Mouse (Mus musculus): ENCODE data around the gene Cd83. TPM values are rescaled to one million over a fixed set of nuclear protein-coding genes. Genes with fewer than 3 reads are reported as not detected.

Gene Cd83
- polyA plus RNA-seq, 1 experiment from 2014 or later: 6.0 TPM

DNA sequence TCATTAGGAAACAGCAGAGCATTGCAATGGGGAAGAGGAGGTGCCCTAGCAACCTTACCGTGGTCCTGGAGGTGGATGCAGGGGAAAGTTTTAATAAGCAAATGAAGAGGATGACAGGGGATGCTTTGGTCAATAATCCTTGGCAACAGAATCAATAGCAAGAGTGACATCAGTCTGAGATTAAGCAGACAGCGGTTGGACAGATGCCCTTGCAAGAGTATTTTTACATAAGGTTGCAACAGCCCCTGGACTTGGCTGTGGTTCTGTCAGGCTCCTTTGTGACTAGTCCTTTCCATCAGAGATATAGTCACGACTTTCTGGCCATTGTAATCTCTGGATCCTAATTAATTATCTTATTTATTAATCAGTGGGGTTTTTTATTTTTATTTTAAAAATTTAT is 32.9 kb downstream of the Cd83 start:
- Histone ChIP-seq H3K27ac (ENCODE audit: low read depth, low read length) (no peak overlapping the region), H3K9ac (ENCODE audit: low read length) (no peak overlapping the region), H3K4me3 (ENCODE audit: low read depth, low read length) (no peak overlapping the region), H3K27me3 (ENCODE audit: control insufficient read depth, insufficient read depth, low read length) (no peaks in the 10 kb centered on the region), H3K9me3 (ENCODE audit: control insufficient read depth, low read length) (peaks cover 4% of the 10 kb centered on the region; the same call in 1 of the 2 replicates), H3K4me1 (ENCODE audit: control insufficient read depth, insufficient read depth, low read length) (no peaks in the 10 kb centered on the region), H3K4me2 (no peak overlapping the region), H3K36me3 (ENCODE audit: control insufficient read depth, insufficient read depth, low read length) (no peaks in the 10 kb centered on the region)
- DNase-seq (ENCODE audit: low spot score, missing footprints) (peak; percentile 61), ATAC-seq (ENCODE audit: low FRiP score) (no peak)
- 72% methylated on average over 3 of the region's 3 CpGs for WGBS

DNA sequence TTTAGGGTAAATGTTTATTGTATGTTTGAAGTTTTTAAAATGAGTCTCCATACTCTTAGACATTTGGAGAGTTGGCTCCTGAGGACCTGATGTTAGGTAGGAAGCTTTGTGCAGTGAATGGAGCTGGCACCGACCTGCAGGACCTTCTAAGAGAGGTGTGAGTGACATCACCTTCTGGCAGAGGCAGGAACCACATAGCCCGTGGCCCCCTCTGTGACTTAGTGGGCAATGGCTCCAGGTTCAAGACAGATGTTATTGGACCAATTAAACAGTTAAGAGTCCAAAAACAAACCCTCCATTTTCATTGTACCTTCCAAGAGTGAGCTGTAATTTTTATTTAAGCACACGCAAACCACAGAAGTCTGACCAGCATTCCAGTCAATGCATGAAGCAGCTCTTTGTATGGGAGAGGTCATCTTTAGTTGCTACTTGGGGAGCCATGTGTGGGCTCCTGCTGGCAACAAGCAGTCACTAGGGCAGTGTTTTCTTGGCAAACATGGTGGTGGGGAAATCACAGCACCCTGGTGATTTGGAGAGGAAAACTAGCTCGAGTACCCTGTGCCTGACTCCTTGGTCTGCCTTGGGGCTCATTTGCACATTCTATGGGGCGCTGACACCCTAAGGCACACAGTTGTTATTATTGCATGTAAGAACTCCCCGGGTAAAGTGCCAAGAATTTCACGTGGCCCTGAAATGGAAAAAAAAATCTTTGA is 33.9 kb downstream of the Cd83 start:
- no peak overlapping the region for H3K4me2 ChIP-seq
- no peak overlapping the region for H3K4me3 ChIP-seq (ENCODE audit: low read depth, low read length)
- DNase-seq (ENCODE audit: low spot score, missing footprints) (peak; percentile 81), ATAC-seq (ENCODE audit: low FRiP score) (no peak)
- H3K4me1 ChIP-seq (ENCODE audit: control insufficient read depth, insufficient read depth, low read length): no peaks in the 10 kb centered on the region
- no peak overlapping the region for H3K9ac ChIP-seq (ENCODE audit: low read length)
- no peak overlapping the region for H3K27ac ChIP-seq (ENCODE audit: low read depth, low read length)
- 81% methylated on average over 7 of the region's 7 CpGs for WGBS
- H3K27me3 ChIP-seq (ENCODE audit: control insufficient read depth, insufficient read depth, low read length): no peaks in the 10 kb centered on the region
- H3K36me3 ChIP-seq (ENCODE audit: control insufficient read depth, insufficient read depth, low read length): no peaks in the 10 kb centered on the region
- H3K9me3 ChIP-seq (ENCODE audit: control insufficient read depth, low read length): peaks cover 4% of the 10 kb centered on the region; the same call in 1 of the 2 replicates

DNA sequence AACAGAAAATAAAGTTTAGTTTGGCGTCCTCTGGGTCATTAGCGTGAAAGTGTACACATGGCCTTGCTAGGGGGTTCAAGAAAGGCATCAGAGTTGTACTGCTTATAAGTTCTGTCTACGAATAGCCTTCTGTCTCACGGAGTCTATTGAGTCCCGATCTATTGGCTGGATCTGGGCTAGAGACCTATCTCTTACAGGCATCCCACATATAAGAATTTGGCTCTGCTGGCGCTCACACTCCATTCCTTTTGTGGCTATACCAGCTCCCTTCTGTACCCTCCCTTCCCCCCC is 34.4 kb downstream of the Cd83 start:
- Histone ChIP-seq H3K9ac (ENCODE audit: low read length) (no peak overlapping the region), H3K4me2 (no peak overlapping the region), H3K4me1 (ENCODE audit: control insufficient read depth, insufficient read depth, low read length) (no peaks in the 10 kb centered on the region), H3K27ac (ENCODE audit: low read depth, low read length) (no peak overlapping the region), H3K36me3 (ENCODE audit: control insufficient read depth, insufficient read depth, low read length) (no peaks in the 10 kb centered on the region), H3K4me3 (ENCODE audit: low read depth, low read length) (no peak overlapping the region), H3K9me3 (ENCODE audit: control insufficient read depth, low read length) (peaks cover 4% of the 10 kb centered on the region; the same call in 1 of the 2 replicates), H3K27me3 (ENCODE audit: control insufficient read depth, insufficient read depth, low read length) (no peaks in the 10 kb centered on the region)
- 95% methylated on average over 6 of the region's 6 CpGs for WGBS
- ATAC-seq (ENCODE audit: low FRiP score) (no peak), DNase-seq (ENCODE audit: low spot score, missing footprints) (peak; percentile 6)

DNA sequence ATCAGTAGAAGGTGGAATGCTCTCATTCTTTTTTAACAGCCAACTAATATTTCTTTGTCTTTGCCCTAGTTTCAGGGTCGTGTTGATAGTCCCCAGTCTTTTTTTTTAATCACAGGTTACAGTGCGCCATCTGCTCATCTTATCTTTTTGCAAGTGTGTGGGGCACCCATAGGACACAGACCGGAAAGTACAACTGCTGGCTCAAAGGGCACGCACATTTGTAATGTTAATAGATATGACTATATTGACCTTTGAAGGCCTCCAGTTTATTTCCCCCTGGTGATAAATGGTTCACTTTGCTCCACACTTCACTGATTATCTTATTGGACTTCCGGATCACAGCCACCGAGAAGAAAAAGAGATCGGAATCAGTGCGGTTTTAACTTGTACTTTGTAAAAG is 35.5 kb downstream of the Cd83 start:
- Histone ChIP-seq H3K4me1 (ENCODE audit: control insufficient read depth, insufficient read depth, low read length) (no peaks in the 10 kb centered on the region), H3K4me3 (ENCODE audit: low read depth, low read length) (no peak overlapping the region), H3K9ac (ENCODE audit: low read length) (no peak overlapping the region), H3K27me3 (ENCODE audit: control insufficient read depth, insufficient read depth, low read length) (no peaks in the 10 kb centered on the region), H3K4me2 (no peak overlapping the region), H3K9me3 (ENCODE audit: control insufficient read depth, low read length) (peaks cover 4% of the 10 kb centered on the region; the same call in 1 of the 2 replicates), H3K27ac (ENCODE audit: low read depth, low read length) (no peak overlapping the region), H3K36me3 (ENCODE audit: control insufficient read depth, insufficient read depth, low read length) (no peaks in the 10 kb centered on the region)
- no peak for ATAC-seq (ENCODE audit: low FRiP score)
- WGBS: 90% methylated on average over 8 of the region's 8 CpGs
- peak; percentile 28 for DNase-seq (ENCODE audit: low spot score, missing footprints)

DNA sequence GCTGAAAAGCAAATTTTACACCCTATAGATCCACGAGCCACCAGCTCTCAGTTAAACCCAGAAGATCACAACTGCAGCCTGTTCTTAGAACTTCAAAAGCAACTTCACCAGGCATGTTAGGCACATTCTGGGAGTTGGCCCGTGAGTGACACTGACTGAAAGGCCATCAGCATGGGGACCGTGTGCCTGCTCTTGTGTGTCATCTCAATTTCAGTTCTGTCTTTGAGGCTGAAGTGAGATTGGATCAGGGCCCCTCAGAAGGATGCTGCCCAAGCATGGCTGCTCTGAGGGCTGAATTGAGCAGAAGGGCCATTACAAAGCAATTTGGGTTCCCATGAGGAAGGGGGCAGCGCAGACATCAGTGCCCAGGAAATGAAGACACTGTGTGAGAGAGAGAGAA is 37.7 kb downstream of the Cd83 start:
- no peak overlapping the region for H3K4me3 ChIP-seq (ENCODE audit: low read depth, low read length)
- no peaks in the 10 kb centered on the region for H3K9me3 ChIP-seq (ENCODE audit: control insufficient read depth, low read length)
- H3K9ac ChIP-seq (ENCODE audit: low read length): no peak overlapping the region
- H3K4me2 ChIP-seq: no peak overlapping the region
- no peak overlapping the region for H3K27ac ChIP-seq (ENCODE audit: low read depth, low read length)
- no peaks in the 10 kb centered on the region for H3K27me3 ChIP-seq (ENCODE audit: control insufficient read depth, insufficient read depth, low read length)
- ATAC-seq (ENCODE audit: low FRiP score) (no peak), DNase-seq (ENCODE audit: low spot score, missing footprints) (peak; percentile 23)
- no peaks in the 10 kb centered on the region for H3K36me3 ChIP-seq (ENCODE audit: control insufficient read depth, insufficient read depth, low read length)
- H3K4me1 ChIP-seq (ENCODE audit: control insufficient read depth, insufficient read depth, low read length): no peaks in the 10 kb centered on the region
- 79% methylated on average over 4 of the region's 4 CpGs for WGBS

DNA sequence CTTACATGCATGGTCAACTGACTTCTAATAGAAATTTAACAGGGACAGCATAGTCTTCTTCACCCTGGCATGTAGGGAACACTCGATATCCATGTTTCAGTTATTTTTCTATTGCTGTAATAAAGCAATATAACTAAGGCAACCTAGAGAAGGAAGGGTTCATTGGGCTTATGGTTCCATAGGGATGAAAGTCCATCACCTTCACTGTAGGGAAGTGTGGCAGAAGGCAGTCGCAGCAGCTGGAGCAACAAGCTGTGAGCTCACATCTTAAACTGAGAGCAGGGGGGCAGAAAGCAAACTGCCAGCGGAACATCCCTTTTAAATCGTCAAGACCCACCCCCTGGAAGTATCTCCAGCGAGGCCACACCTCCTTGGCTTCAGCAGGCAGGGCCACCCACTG is 44.1 kb downstream of the Cd83 start:
- ATAC-seq (ENCODE audit: low FRiP score): no peak
- Histone ChIP-seq H3K9ac (ENCODE audit: low read length) (no peak overlapping the region), H3K4me2 (no peak overlapping the region), H3K27ac (ENCODE audit: low read depth, low read length) (no peak overlapping the region), H3K4me3 (ENCODE audit: low read depth, low read length) (no peak overlapping the region), H3K9me3 (ENCODE audit: control insufficient read depth, low read length) (no peaks in the 10 kb centered on the region), H3K27me3 (ENCODE audit: control insufficient read depth, insufficient read depth, low read length) (no peaks in the 10 kb centered on the region), H3K4me1 (ENCODE audit: control insufficient read depth, insufficient read depth, low read length) (no peaks in the 10 kb centered on the region), H3K36me3 (ENCODE audit: control insufficient read depth, insufficient read depth, low read length) (no peaks in the 10 kb centered on the region)
- peak; percentile 14 for DNase-seq (ENCODE audit: low spot score, missing footprints)
- WGBS: 62% methylated on average over 5 of the region's 5 CpGs

DNA sequence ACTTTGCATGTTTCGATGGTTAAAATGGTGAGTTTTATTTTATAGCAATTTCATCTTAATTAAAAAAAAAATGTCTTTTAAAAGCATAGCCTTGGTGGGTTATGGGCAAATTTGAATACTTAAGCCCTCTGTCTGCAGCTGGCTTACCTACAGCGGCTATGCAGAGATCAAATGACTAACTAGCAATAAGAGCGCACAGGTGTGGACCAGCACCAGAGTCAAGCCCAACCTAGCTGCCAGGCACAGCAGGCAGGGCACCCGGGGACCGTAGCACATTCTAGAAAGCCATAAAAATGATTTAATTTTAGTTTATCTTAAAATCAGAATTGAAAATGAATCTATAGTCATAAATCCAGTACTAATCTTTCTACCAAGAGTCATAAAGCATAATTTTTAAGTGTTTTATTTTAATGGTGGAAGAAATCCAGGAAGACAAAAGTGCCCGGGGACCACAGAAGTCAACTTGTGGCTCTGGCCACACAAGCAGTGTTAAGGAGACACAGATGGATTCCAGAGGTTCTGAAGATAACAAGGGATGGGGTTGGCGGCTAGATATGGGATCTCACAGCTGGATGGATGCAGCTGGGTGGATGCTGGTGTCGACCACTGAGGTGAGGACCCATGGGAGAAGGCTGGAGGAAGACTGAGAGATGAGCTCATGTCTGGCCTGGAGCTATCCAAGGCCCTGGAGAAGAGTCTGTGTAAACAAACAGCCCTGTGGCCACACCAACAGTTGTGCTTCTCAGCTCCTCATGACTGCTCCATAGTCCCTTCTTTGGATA is 46.5 kb downstream of the Cd83 start:
- Histone ChIP-seq H3K27me3 (ENCODE audit: control insufficient read depth, insufficient read depth, low read length) (no peaks in the 10 kb centered on the region), H3K4me3 (ENCODE audit: low read depth, low read length) (no peak overlapping the region), H3K36me3 (ENCODE audit: control insufficient read depth, insufficient read depth, low read length) (no peaks in the 10 kb centered on the region), H3K4me2 (no peak overlapping the region), H3K4me1 (ENCODE audit: control insufficient read depth, insufficient read depth, low read length) (no peaks in the 10 kb centered on the region), H3K9me3 (ENCODE audit: control insufficient read depth, low read length) (no peaks in the 10 kb centered on the region), H3K27ac (ENCODE audit: low read depth, low read length) (no peak overlapping the region), H3K9ac (ENCODE audit: low read length) (no peak overlapping the region)
- 84% methylated on average over 8 of the region's 8 CpGs for WGBS
- ATAC-seq (ENCODE audit: low FRiP score): no peak
- peak; percentile 23 for DNase-seq (ENCODE audit: low spot score, missing footprints)

DNA sequence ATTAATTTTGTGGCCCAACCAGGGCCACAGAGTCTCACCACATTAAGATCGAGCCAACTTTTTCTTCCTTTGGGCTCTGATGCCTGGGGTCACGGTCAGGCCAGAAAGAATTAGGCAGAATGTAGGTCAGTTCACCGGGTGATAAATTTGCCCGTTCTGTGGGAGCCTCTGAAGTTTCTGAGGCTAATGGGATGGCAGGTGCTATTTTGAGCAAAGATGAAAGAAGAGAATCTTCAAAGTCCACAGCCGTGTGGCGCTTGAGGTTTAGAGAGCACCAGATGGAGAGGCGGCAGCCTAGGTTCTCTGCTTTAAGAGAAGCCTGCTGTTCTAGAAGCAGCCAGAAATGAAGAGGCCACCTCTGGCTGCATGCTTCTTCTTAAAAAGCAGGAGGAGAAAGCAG is 48.2 kb downstream of the Cd83 start:
- Histone ChIP-seq H3K36me3 (ENCODE audit: control insufficient read depth, insufficient read depth, low read length) (no peaks in the 10 kb centered on the region), H3K27ac (ENCODE audit: low read depth, low read length) (no peak overlapping the region), H3K27me3 (ENCODE audit: control insufficient read depth, insufficient read depth, low read length) (no peaks in the 10 kb centered on the region), H3K4me3 (ENCODE audit: low read depth, low read length) (no peak overlapping the region), H3K9ac (ENCODE audit: low read length) (no peak overlapping the region), H3K9me3 (ENCODE audit: control insufficient read depth, low read length) (no peaks in the 10 kb centered on the region), H3K4me1 (ENCODE audit: control insufficient read depth, insufficient read depth, low read length) (no peaks in the 10 kb centered on the region), H3K4me2 (no peak overlapping the region)
- DNase-seq (ENCODE audit: low spot score, missing footprints) (no peak), ATAC-seq (ENCODE audit: low FRiP score) (no peak)
- 89% methylated on average over 7 of the region's 7 CpGs for WGBS

DNA sequence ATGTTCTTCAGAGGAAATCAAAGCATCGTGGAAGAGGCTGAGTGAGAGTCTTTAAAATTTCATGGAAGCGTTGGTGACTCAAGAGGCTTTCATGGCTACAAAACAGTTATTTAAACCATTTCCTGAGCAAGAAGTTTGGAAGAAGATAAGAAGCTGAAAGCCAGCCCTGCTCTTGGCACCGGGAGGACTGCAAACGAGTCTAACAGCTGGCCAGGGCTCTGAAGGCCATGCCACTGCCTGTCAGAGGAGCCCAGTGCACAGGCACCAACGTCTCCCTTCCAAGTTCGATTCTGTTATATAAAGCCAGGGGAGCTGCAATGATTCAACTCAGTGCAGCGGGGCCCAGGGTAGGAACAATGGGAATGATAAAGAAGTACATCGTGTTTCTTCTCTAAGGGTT is 51.8 kb downstream of the Cd83 start:
- no peaks in the 10 kb centered on the region for H3K27me3 ChIP-seq (ENCODE audit: control insufficient read depth, insufficient read depth, low read length)
- 80% methylated on average over 8 of the region's 8 CpGs for WGBS
- no peaks in the 10 kb centered on the region for H3K4me1 ChIP-seq (ENCODE audit: control insufficient read depth, insufficient read depth, low read length)
- H3K27ac ChIP-seq (ENCODE audit: low read depth, low read length): no peak overlapping the region
- H3K9ac ChIP-seq (ENCODE audit: low read length): no peak overlapping the region
- no peak for ATAC-seq (ENCODE audit: low FRiP score)
- no peak overlapping the region for H3K4me2 ChIP-seq
- no peak for DNase-seq (ENCODE audit: low spot score, missing footprints)
- H3K9me3 ChIP-seq (ENCODE audit: control insufficient read depth, low read length): no peaks in the 10 kb centered on the region
- H3K4me3 ChIP-seq (ENCODE audit: low read depth, low read length): no peak overlapping the region
- no peaks in the 10 kb centered on the region for H3K36me3 ChIP-seq (ENCODE audit: control insufficient read depth, insufficient read depth, low read length)

Data from midbrain, embryonic 11.5 days (tissue).